Mouse (Mus musculus) CH12.LX (cell line): Measurements from ENCODE around the gene Tmtc1.

Source experiments
- CTCF ChIP-seq, 2 experiments: IDR thresholded peaks in 1 of 2; conservative IDR thresholded peaks in 1 of 2; 2 replicates each; pipeline ENCODE4 v1.5.1; 2011 to 2012; ENCODE audit warnings: low read depth in 2 of 2, low read length in 2 of 2, improper control_type of control experiment in 1 of 2, inconsistent platforms in 1 of 2, mild to moderate bottlenecking in 1 of 2, moderate library complexity in 1 of 2
- EP300 ChIP-seq: IDR thresholded peaks from 2 replicates; pipeline ENCODE4 v1.6.1; 2011; ENCODE audit warnings: low read length, improper control_type of control experiment
- ETS1 ChIP-seq: conservative IDR thresholded peaks from 2 replicates; pipeline ENCODE4 v1.6.1; 2012; ENCODE audit warnings: low read depth, mild to moderate bottlenecking, inconsistent platforms, low read length, improper control_type of control experiment, moderate library complexity
- MAX ChIP-seq: IDR thresholded peaks from 2 replicates; pipeline ENCODE4 v1.6.1; 2011; ENCODE audit warnings: low read length, improper control_type of control experiment
- POLR2A ChIP-seq: IDR thresholded peaks from 2 replicates; pipeline ENCODE4 v1.6.1; 2011; ENCODE audit warnings: low read depth, mild to moderate bottlenecking, improper control_type of control experiment, low read length
- RAD21 ChIP-seq: IDR thresholded peaks from 2 replicates; pipeline ENCODE4 v1.6.1; 2011; ENCODE audit warnings: low read depth, mild to moderate bottlenecking, low read length, improper control_type of control experiment, moderate library complexity

GRCm38 (mm10) chr6:148403761-148404160 is 40.4 kb downstream of the Tmtc1 start:
- no peak for TF ChIP-seq POLR2A
- TF ChIP-seq CTCF (conservative IDR thresholded peaks at IDR 0.05 in 1 of 2, IDR thresholded peaks at IDR 0.05 in 1 of 2; ENCODE audit: low read depth in 2 of 2, low read length in 2 of 2): no peak
- TF ChIP-seq EP300: no peak
- no peak for TF ChIP-seq RAD21
- TF ChIP-seq ETS1: no peak
- TF ChIP-seq MAX: no peak
